Mouse (Mus musculus) neural tube, embryonic 13.5 days (tissue): ENCODE results near the gene Psmb11. TPM values are rescaled to one million over a fixed set of nuclear protein-coding genes. Genes with fewer than 3 reads are reported as not detected.

ENCODE experiments used
- ATAC-seq: fragments of 200-750 bp; cut with Nextera tagmentation; 2 replicates; pipeline ENCODE4 v1.8.0; 2017; ENCODE audit warnings: low read depth, mild to moderate bottlenecking, moderate TSS enrichment, moderate library complexity
- H3K27ac ChIP-seq: fragments of 300-500 bp; sonication (generic); replicated peaks from 2 replicates; pipeline ENCODE4 v1.5.1; 2015; ENCODE audit warnings: moderate library complexity, mild to moderate bottlenecking, inconsistent platforms
- H3K27me3 ChIP-seq: fragments of 300-500 bp; sonication (generic); 2 replicates; pipeline ENCODE4 v1.6.1; 2015; ENCODE audit warnings: mild to moderate bottlenecking, inconsistent platforms
- H3K36me3 ChIP-seq: fragments of 300-500 bp; sonication (generic); 2 replicates; pipeline ENCODE4 v1.6.1; 2015; ENCODE audit warnings: mild to moderate bottlenecking, inconsistent platforms
- H3K4me1 ChIP-seq: fragments of 300-500 bp; sonication (generic); replicated peaks from 2 replicates; pipeline ENCODE4 v1.6.1; 2015; ENCODE audit warnings: inconsistent platforms
- H3K4me2 ChIP-seq: fragments of 300-500 bp; sonication (generic); 2 replicates; pipeline ENCODE4 v1.6.1; 2015; ENCODE audit warnings: inconsistent platforms, mild to moderate bottlenecking, moderate library complexity
- H3K4me3 ChIP-seq: fragments of 300-500 bp; sonication (generic); 2 replicates; pipeline ENCODE4 v1.5.1; 2015; ENCODE audit warnings: mild to moderate bottlenecking, inconsistent platforms
- H3K9ac ChIP-seq: fragments of 300-500 bp; sonication (generic); 2 replicates; pipeline ENCODE4 v1.6.1; 2015; ENCODE audit warnings: moderate library complexity, mild to moderate bottlenecking, inconsistent platforms
- H3K9me3 ChIP-seq: fragments of 300-500 bp; sonication (generic); 2 replicates; pipeline ENCODE4 v1.6.1; 2016; ENCODE audit warnings: inconsistent platforms
- WGBS: fragments of 180-500 bp; shearing (Covaris S2); methylation state at CpG from one replicate; pipeline ENCODE4 v1.1.7; 2015; 5-methylcytosine and 5-hydroxymethylcytosine counted together
- polyA plus RNA-seq: library from polyadenylated mRNA; unstranded; fragments of >200 nt; fragmentation: Nextera tagmentation; extraction: Ambion mirVana; gene quantifications from 2 replicates; pipeline ENCODE4 v1.2.1, GENCODE M21; 2015

The Psmb11 gene
- polyA plus RNA-seq, 1 experiment from 2014 or later, result 0.07 TPM

GRCm38 (mm10) chr14:54629797-54630196 is 8.6 kb downstream of the Psmb11 start:
- no peaks in the 10 kb centered on the region for H3K27me3 ChIP-seq
- no peak overlapping the region for H3K4me2 ChIP-seq
- ATAC-seq, result no peak
- H3K4me1 ChIP-seq, result peaks cover 16% of the 10 kb centered on the region; the same call in 1 of the 2 replicates
- peaks cover 55% of the 10 kb centered on the region for H3K36me3 ChIP-seq
- no peak overlapping the region for H3K9ac ChIP-seq
- 90% methylated on average over 2 of the region's 2 CpGs for WGBS
- no peak overlapping the region for H3K4me3 ChIP-seq
- no peak overlapping the region for H3K27ac ChIP-seq
- H3K9me3 ChIP-seq, result no peaks in the 10 kb centered on the region

- ATAC-seq, result peak; percentile 60
- no peak overlapping the region for H3K4me3 ChIP-seq
- H3K27ac ChIP-seq, result peak overlapping the region; percentile 75
- H3K9ac ChIP-seq, result no peak overlapping the region
- no peaks in the 10 kb centered on the region for H3K9me3 ChIP-seq
- peaks cover 61% of the 10 kb centered on the region for H3K36me3 ChIP-seq
- 69% methylated on average over 11 of the region's 11 CpGs for WGBS
- peaks cover 16% of the 10 kb centered on the region; the same call in 1 of the 2 replicates for H3K4me1 ChIP-seq
- no peak overlapping the region for H3K4me2 ChIP-seq
- no peaks in the 10 kb centered on the region for H3K27me3 ChIP-seq
Observed at GRCm38 (mm10) chr14:54630583-54631239, 9.5 kb downstream of the Psmb11 start.

GRCm38 (mm10) chr14:54631240-54631599 is 10.0 kb downstream of the Psmb11 start:
- H3K9me3 ChIP-seq, result no peaks in the 10 kb centered on the region
- H3K4me2 ChIP-seq, result no peak overlapping the region
- H3K27ac ChIP-seq, result peak overlapping the region; percentile 75
- H3K36me3 ChIP-seq, result peaks cover 66% of the 10 kb centered on the region
- peak; percentile 52 for ATAC-seq
- WGBS, result 45% methylated on average over 4 of the region's 4 CpGs
- peaks cover 16% of the 10 kb centered on the region; the same call in 1 of the 2 replicates for H3K4me1 ChIP-seq
- no peaks in the 10 kb centered on the region for H3K27me3 ChIP-seq
- H3K9ac ChIP-seq, result no peak overlapping the region
- no peak overlapping the region for H3K4me3 ChIP-seq

- Histone ChIP-seq H3K4me2 (no peak overlapping the region), H3K4me3 (no peak overlapping the region), H3K9ac (0 out of 2 replicates have a peak overlapping the region, but pooled peaks have one; percentile 1), H3K27ac (peak overlapping the region; percentile 75), H3K36me3 (peaks cover 77% of the 10 kb centered on the region), H3K27me3 (no peaks in the 10 kb centered on the region), H3K9me3 (no peaks in the 10 kb centered on the region), H3K4me1 (peaks cover 16% of the 10 kb centered on the region; the same call in 1 of the 2 replicates)
- ATAC-seq, result no peak
- 94% methylated on average over 37 of the region's 37 CpGs for WGBS
Observed at GRCm38 (mm10) chr14:54632252-54632651, 11.0 kb downstream of the Psmb11 start.

GRCm38 (mm10) chr14:54634182-54634581 is 12.9 kb downstream of the Psmb11 start:
- Histone ChIP-seq H3K4me2 (no peak overlapping the region), H3K4me3 (no peak overlapping the region), H3K9ac (no peak overlapping the region), H3K27me3 (no peaks in the 10 kb centered on the region), H3K9me3 (no peaks in the 10 kb centered on the region), H3K4me1 (peaks cover 31% of the 10 kb centered on the region), H3K27ac (no peak overlapping the region), H3K36me3 (peaks cover 95% of the 10 kb centered on the region)
- 91% methylated on average over 4 of the region's 4 CpGs for WGBS
- no peak for ATAC-seq

GRCm38 (mm10) chr14:54636954-54637353 is 15.7 kb downstream of the Psmb11 start:
- H3K4me2 ChIP-seq, result no peak overlapping the region
- peaks cover 31% of the 10 kb centered on the region for H3K4me1 ChIP-seq
- H3K36me3 ChIP-seq, result peaks cover 69% of the 10 kb centered on the region
- ATAC-seq, result no peak
- no peak overlapping the region for H3K4me3 ChIP-seq
- no peak overlapping the region for H3K27ac ChIP-seq
- no peak overlapping the region for H3K9ac ChIP-seq
- H3K9me3 ChIP-seq, result no peaks in the 10 kb centered on the region
- WGBS, result 52% methylated on average over 8 of the region's 8 CpGs
- H3K27me3 ChIP-seq, result no peaks in the 10 kb centered on the region

- peak overlapping the region; percentile 83; the same call in 1 of the 2 replicates for H3K9ac ChIP-seq
- no peak overlapping the region for H3K4me3 ChIP-seq
- peaks cover 69% of the 10 kb centered on the region for H3K36me3 ChIP-seq
Observed at GRCm38 (mm10) chr14:54638210-54638609, 17.0 kb downstream of the Psmb11 start.

GRCm38 (mm10) chr14:54640121-54640520 is 18.9 kb downstream of the Psmb11 start:
- Histone ChIP-seq H3K4me2 (peak overlapping the region; percentile 74), H3K27me3 (no peaks in the 10 kb centered on the region), H3K9me3 (no peaks in the 10 kb centered on the region), H3K9ac (peak overlapping the region; percentile 83), H3K36me3 (peaks cover 69% of the 10 kb centered on the region), H3K27ac (no peak overlapping the region; the same call in 1 of the 2 replicates), H3K4me3 (peak overlapping the region; percentile 58), H3K4me1 (peaks cover 34% of the 10 kb centered on the region)
- WGBS, result 14% methylated on average over 4 of the region's 4 CpGs
- ATAC-seq, result no peak

More at GRCm38 (mm10) chr14:54638210-54638609, 17.0 kb downstream of the Psmb11 start:
- Histone ChIP-seq H3K4me1 (peaks cover 34% of the 10 kb centered on the region), H3K4me2 (no peak overlapping the region), H3K9me3 (no peaks in the 10 kb centered on the region), H3K27ac (no peak overlapping the region), H3K27me3 (no peaks in the 10 kb centered on the region)
- 79% methylated on average over 5 of the region's 5 CpGs for WGBS
- ATAC-seq, result no peak

GRCm38 (mm10) chr14:54640946-54641304 is 19.7 kb downstream of the Psmb11 start, which contains the start of gene Gm17606:
Gene Gm17606, plus strand, starts transcription at chr14:54640952.
- Histone ChIP-seq H3K27me3 (no peaks in the 10 kb centered on the region), H3K36me3 (peaks cover 72% of the 10 kb centered on the region), H3K9me3 (no peaks in the 10 kb centered on the region), H3K27ac (peak within 1 kb of the TSS; percentile 87), H3K9ac (peak within 1 kb of the TSS; percentile 83), H3K4me3 (peak within 1 kb of the TSS; percentile 58), H3K4me2 (peak within 1 kb of the TSS; percentile 74), H3K4me1 (peaks cover 34% of the 10 kb centered on the region)
- WGBS, result under 1% methylated on average over 28 of the region's 28 CpGs
- no peak; the same call in 1 of the 2 replicates for ATAC-seq

- peak within 1 kb of the TSS; percentile 74 for H3K4me2 ChIP-seq
- H3K4me3 ChIP-seq, result peak within 1 kb of the TSS; percentile 58
- peaks cover 72% of the 10 kb centered on the region for H3K36me3 ChIP-seq
- no peaks in the 10 kb centered on the region for H3K9me3 ChIP-seq
- peak; percentile 93 for ATAC-seq
- H3K27me3 ChIP-seq, result no peaks in the 10 kb centered on the region
- peaks cover 34% of the 10 kb centered on the region for H3K4me1 ChIP-seq
- H3K9ac ChIP-seq, result peak within 1 kb of the TSS; percentile 83
- under 1% methylated on average over 42 of the region's 52 CpGs for WGBS
- peak within 1 kb of the TSS; percentile 87 for H3K27ac ChIP-seq
Observed at GRCm38 (mm10) chr14:54641305-54641969, 20.2 kb downstream of the Psmb11 start, which contains the start of gene Cdh24. Gene Cdh24, minus strand, starts transcription at chr14:54641364.

GRCm38 (mm10) chr14:54642224-54642944 is 21.2 kb downstream of the Psmb11 start:
- H3K27ac ChIP-seq, result 0 out of 2 replicates have a peak overlapping the region, but pooled peaks have one; percentile 49
- no peak for ATAC-seq

GRCm38 (mm10) chr14:54643011-54643410 is 21.8 kb downstream of the Psmb11 start:
- Histone ChIP-seq H3K4me1 (peaks cover 34% of the 10 kb centered on the region), H3K27me3 (no peaks in the 10 kb centered on the region), H3K27ac (no peak overlapping the region), H3K9me3 (no peaks in the 10 kb centered on the region), H3K4me3 (no peak overlapping the region), H3K36me3 (peaks cover 72% of the 10 kb centered on the region), H3K4me2 (no peak overlapping the region), H3K9ac (no peak overlapping the region)
- WGBS, result 86% methylated on average over 2 of the region's 2 CpGs
- ATAC-seq, result no peak

More at GRCm38 (mm10) chr14:54642224-54642944, 21.2 kb downstream of the Psmb11 start:
- Histone ChIP-seq H3K9me3 (no peaks in the 10 kb centered on the region), H3K9ac (0 out of 2 replicates have a peak overlapping the region, but pooled peaks have one; percentile 83), H3K4me3 (no peak overlapping the region), H3K36me3 (peaks cover 72% of the 10 kb centered on the region), H3K4me1 (peaks cover 34% of the 10 kb centered on the region), H3K27me3 (no peaks in the 10 kb centered on the region), H3K4me2 (no peak overlapping the region)
- WGBS, result 81% methylated on average over 25 of the region's 25 CpGs
